Mouse (Mus musculus) neural tube, embryonic 14.5 days (tissue): ENCODE data around the gene Zfp637. TPM values are rescaled to one million over a fixed set of nuclear protein-coding genes. Genes with fewer than 3 reads are reported as not detected.
"Not testable (repeated sequence)": the region's sequence is repeated elsewhere in the genome, so short reads cannot be mapped to it uniquely, and the experiment has no call there.

Experiments used
- ATAC-seq: fragments of 200-750 bp; cut with Nextera tagmentation; 2 replicates; pipeline ENCODE4 v1.8.0; 2017; ENCODE audit warnings: low read depth, mild to moderate bottlenecking, moderate TSS enrichment, moderate library complexity
- H3K27ac ChIP-seq: fragments of 300-500 bp; sonication (generic); 2 replicates; pipeline ENCODE4 v1.5.1; 2014; ENCODE audit warnings: low read depth, mild to moderate bottlenecking, control low read depth, low read length, moderate library complexity, mixed read lengths
- H3K27me3 ChIP-seq: fragments of 300-500 bp; sonication (generic); 2 replicates; pipeline ENCODE4 v1.6.1; 2014; ENCODE audit warnings: low read length; ENCODE audit not compliant: control insufficient read depth, insufficient read depth
- H3K36me3 ChIP-seq: fragments of 300-500 bp; sonication (generic); 2 replicates; pipeline ENCODE4 v1.6.1; 2014; ENCODE audit warnings: low read length, mixed read lengths; ENCODE audit not compliant: control insufficient read depth, insufficient read depth
- H3K4me1 ChIP-seq: fragments of 300-500 bp; sonication (generic); 2 replicates; pipeline ENCODE4 v1.6.1; 2014; ENCODE audit warnings: low read length; ENCODE audit not compliant: control insufficient read depth, insufficient read depth
- H3K4me2 ChIP-seq: fragments of 300-500 bp; sonication (generic); 2 replicates; pipeline ENCODE4 v1.6.1; 2014; ENCODE audit warnings: mild to moderate bottlenecking, low read depth, low read length, control low read depth
- H3K4me3 ChIP-seq: fragments of 300-500 bp; sonication (generic); 2 replicates; pipeline ENCODE4 v1.5.1; 2014; ENCODE audit warnings: low read depth, low read length, control low read depth, mixed read lengths
- H3K9ac ChIP-seq: fragments of 300-500 bp; sonication (generic); replicated peaks from 2 replicates; pipeline ENCODE4 v1.6.1; 2014; ENCODE audit warnings: low read depth, mild to moderate bottlenecking, control low read depth, low read length, mixed read lengths
- H3K9me3 ChIP-seq: fragments of 300-500 bp; sonication (generic); 2 replicates; pipeline ENCODE4 v1.6.1; 2016; ENCODE audit warnings: low read length; ENCODE audit not compliant: control insufficient read depth
- WGBS: fragments of 180-500 bp; shearing (Covaris S2); extraction: QIAGEN DNeasy Blood & Tissue Kit; methylation state at CpG from one replicate; pipeline ENCODE4 v1.1.7; 2014; 5-methylcytosine and 5-hydroxymethylcytosine counted together
- polyA plus RNA-seq: library from polyadenylated mRNA; unstranded; fragments of >200 nt; fragmentation: Nextera tagmentation; extraction: Ambion mirVana; gene quantifications from 2 replicates; pipeline ENCODE4 v1.2.1, GENCODE M21; 2014

Gene Zfp637
- polyA plus RNA-seq, 1 experiment from 2014 or later = 150 TPM

DNA sequence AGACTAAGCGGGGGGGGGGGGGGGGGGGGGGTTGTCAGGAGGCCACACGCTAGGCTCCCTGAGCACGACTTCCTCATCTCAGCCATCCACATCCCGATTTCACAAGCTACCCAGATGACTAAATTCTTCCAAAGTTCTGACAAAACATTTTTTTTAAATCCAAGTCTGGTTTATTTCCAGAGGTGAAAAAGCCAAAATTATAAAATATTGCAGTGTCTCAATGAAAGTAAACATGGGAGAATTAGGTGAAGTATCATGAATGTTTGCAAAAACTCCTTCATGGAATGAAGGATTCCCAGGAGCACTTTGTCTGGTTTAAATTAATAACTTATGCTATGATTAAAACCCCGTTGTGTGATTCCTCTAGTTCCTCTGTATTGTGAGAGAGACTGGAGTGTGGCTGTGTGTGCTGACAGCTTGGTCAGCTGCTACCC, 23.9 kb upstream of the Zfp637 start:
- no peak for ATAC-seq
- Histone ChIP-seq H3K4me2 (no peak overlapping the region), H3K27ac (no peak overlapping the region), H3K27me3 (no peaks in the 10 kb centered on the region), H3K9me3 (no peaks in the 10 kb centered on the region), H3K4me3 (no peak overlapping the region), H3K4me1 (no peaks in the 10 kb centered on the region), H3K36me3 (no peaks in the 10 kb centered on the region), H3K9ac (no peak overlapping the region)
- WGBS = 86% methylated on average over 4 of the region's 5 CpGs

DNA sequence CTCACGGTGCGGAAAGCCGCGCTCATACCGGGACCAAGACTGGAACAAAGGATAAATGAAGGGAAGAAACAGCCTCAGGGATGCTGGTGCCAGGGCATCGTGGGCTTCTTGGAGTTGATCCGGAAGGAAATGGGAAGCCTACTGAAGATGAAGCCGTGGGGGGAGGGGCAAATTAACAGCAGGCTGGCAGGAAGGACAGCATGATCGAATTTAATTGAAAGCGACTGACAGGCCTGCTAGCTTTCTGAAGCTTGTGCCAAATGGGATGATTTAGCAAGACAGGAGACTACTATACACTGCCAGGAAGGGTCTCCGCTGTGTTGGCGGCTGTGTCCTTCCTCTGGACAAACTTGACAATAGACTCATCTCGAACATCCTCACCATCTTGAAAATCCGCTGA, 20.7 kb upstream of the Zfp637 start:
- H3K9ac ChIP-seq = no peak overlapping the region
- ATAC-seq = no peak
- H3K27ac ChIP-seq = no peak overlapping the region
- no peak overlapping the region for H3K4me3 ChIP-seq
- no peaks in the 10 kb centered on the region for H3K4me1 ChIP-seq
- H3K27me3 ChIP-seq = no peaks in the 10 kb centered on the region
- no peaks in the 10 kb centered on the region for H3K36me3 ChIP-seq
- no peak overlapping the region for H3K4me2 ChIP-seq
- H3K9me3 ChIP-seq = no peaks in the 10 kb centered on the region
- 93% methylated on average over 14 of the region's 14 CpGs for WGBS

DNA sequence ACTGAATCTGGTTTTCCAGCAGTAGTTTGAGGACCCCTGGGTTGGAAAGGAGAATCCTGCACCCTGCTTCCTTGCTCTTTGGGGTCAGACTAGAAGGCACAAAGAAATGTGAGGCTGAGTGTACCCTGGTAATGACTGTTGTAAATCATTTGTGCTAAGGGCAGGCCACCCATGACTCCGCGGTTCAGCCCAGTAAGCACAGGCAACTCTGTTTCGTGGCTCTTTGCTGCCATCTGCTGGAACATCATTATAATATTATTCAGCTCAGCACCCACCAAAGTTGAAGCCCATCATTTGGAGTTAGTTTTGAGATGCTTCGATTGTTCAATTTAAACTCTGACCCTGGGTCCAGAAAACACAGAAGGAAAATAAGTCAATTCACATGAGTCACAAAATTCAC, 15.6 kb upstream of the Zfp637 start:
- peak; percentile 75 for ATAC-seq
- no peaks in the 10 kb centered on the region for H3K9me3 ChIP-seq
- WGBS = 20% methylated on average over 4 of the region's 4 CpGs
- 0 out of 2 replicates have a peak, but pooled peaks cover 2% of the 10 kb centered on the region for H3K27me3 ChIP-seq
- H3K4me1 ChIP-seq = no peaks in the 10 kb centered on the region
- H3K9ac ChIP-seq = no peak overlapping the region
- H3K4me2 ChIP-seq = no peak overlapping the region
- no peak overlapping the region for H3K4me3 ChIP-seq
- H3K36me3 ChIP-seq = no peaks in the 10 kb centered on the region
- no peak overlapping the region for H3K27ac ChIP-seq

DNA sequence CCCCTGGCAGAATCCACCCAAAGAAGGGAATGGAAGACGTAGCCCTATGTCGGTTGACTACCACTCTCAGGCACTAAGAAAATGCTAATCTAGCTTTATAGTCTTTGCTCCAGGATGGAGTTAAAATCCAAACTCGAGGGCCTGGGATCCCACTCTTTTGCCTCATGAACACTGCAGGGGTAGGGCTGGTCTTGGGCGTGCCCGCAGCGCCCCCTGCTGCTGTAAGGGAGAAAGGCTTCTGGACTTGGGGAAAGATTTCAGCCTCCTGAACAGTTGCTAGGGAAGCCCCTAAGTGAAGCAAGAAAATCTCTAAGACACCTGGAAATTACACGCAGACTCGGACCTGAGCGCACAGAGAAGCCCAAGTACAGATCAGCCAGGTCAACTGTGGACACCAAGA, 12.7 kb upstream of the Zfp637 start:
- ATAC-seq = peak; percentile 48; the same call in 1 of the 2 replicates
- 20% methylated on average over 9 of the region's 9 CpGs for WGBS
- H3K27ac ChIP-seq = no peak overlapping the region

DNA sequence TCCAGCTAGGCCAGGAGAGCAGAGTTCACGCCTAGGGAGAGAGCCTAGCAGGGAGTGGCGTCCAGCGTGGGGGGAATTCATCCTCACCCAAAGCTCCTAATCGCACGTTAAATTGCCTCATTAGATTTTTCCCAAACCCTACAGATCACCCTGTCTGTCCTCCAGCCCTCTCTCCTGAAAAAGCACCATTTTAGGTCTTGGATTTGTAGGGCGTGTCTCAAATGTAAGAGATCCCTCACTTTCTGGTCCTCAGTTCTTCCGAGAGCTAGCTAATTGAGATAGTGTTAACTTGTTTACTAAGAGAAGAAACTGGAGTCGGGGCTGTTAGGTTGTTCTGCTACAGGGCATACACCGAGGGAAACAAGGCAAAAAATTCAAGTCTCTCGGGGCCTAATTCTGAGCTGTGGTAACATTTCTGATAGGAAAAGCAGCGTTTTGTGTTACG, 553 bp downstream of the Zfp637 start:
- H3K9ac ChIP-seq = peak overlapping the region; percentile 99
- H3K36me3 ChIP-seq = peaks cover 30% of the 10 kb centered on the region
- peak overlapping the region; percentile 97 for H3K27ac ChIP-seq
- H3K9me3 ChIP-seq = no peaks in the 10 kb centered on the region
- H3K4me2 ChIP-seq = peak overlapping the region; percentile 73
- no peaks in the 10 kb centered on the region for H3K27me3 ChIP-seq
- H3K4me3 ChIP-seq = peak overlapping the region; percentile 92
- 18% methylated on average over 12 of the region's 12 CpGs for WGBS
- H3K4me1 ChIP-seq = peaks cover 7% of the 10 kb centered on the region
- no peak; the same call in 1 of the 2 replicates for ATAC-seq

More for the DNA sequence above, 12.7 kb upstream of the Zfp637 start:
- Histone ChIP-seq H3K4me3 (no peak overlapping the region), H3K4me2 (no peak overlapping the region), H3K4me1 (no peaks in the 10 kb centered on the region), H3K9ac (no peak overlapping the region), H3K9me3 (no peaks in the 10 kb centered on the region), H3K27me3 (0 out of 2 replicates have a peak, but pooled peaks cover 2% of the 10 kb centered on the region), H3K36me3 (no peaks in the 10 kb centered on the region)

DNA sequence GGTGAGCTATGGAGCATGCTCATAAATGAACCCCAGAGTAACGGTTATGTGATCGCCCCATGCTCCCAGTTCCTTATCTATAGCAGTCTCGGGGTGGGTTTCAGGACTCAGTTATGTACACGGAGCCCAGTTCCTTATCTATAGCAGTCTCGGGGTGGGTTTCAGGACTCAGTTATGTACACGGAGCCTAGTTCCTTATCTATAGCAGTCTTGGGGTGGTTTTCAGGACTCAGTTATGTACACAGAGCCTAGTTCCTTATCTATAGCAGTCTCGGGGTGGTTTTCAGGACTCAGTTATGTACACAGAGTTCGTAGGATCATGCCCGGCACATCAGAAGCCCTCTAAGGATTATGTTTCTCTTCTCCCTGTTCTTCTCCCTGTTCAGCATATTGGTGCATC, 3.6 kb downstream of the Zfp637 start:
- 96% methylated on average over 9 of the region's 9 CpGs for WGBS

DNA sequence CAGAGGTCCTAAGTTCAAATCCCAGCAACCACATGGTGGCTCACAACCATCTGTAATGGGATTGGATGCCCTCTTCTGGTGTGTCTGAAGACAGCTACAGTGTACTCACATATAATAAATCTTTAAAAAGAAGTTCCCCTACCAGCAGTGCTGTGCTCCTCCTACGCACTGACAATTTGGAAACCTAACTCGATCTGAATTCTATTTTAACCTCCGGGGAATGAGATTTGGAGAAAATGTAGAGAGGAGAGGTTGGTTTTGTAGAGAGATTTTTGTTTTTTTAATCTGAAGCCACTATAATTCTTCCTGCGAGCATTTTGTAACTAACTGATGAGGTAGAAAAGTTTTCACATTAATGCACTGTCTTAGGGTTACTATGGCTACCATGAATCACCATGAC, 5.7 kb downstream of the Zfp637 start:
- H3K4me3 ChIP-seq, H3K9me3 ChIP-seq, ATAC-seq, H3K9ac ChIP-seq, H3K4me2 ChIP-seq, H3K27me3 ChIP-seq, H3K4me1 ChIP-seq, H3K27ac ChIP-seq: not testable (repeated sequence)
- 90% methylated on average over 4 of the region's 4 CpGs for WGBS
- H3K36me3 ChIP-seq = peaks cover 49% of the 10 kb centered on the region

More for the DNA sequence above, 3.6 kb downstream of the Zfp637 start:
- Histone ChIP-seq H3K4me2 (no peak overlapping the region), H3K27ac (no peak overlapping the region), H3K36me3 (peaks cover 49% of the 10 kb centered on the region), H3K27me3 (no peaks in the 10 kb centered on the region), H3K4me1 (peaks cover 7% of the 10 kb centered on the region), H3K4me3 (no peak overlapping the region), H3K9me3 (no peaks in the 10 kb centered on the region), H3K9ac (no peak overlapping the region)
- ATAC-seq = no peak

DNA sequence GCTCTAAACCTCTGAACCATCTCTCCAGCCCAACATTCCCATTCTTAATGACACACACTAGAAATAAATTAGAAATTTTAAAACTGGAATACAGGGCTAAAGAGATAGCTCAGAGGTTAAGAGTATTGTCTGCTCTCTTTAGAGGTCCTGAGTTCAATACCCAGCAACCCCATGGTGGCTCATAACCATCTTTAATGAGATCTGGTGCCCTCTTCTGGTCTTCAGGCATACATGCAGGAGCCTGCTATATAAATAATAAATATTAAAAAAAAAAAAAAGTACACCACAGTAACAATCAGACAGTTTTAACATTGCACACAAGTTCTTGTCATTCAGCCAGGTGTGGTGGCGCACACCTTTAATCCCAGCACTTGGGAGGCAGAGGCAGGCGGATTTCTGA, 6.8 kb downstream of the Zfp637 start:
- Histone ChIP-seq H3K36me3 (peaks cover 49% of the 10 kb centered on the region), H3K4me3 (no peak overlapping the region), H3K27ac (no peak overlapping the region), H3K4me1 (no peaks in the 10 kb centered on the region), H3K9me3 (no peaks in the 10 kb centered on the region), H3K9ac (no peak overlapping the region), H3K4me2 (no peak overlapping the region), H3K27me3 (no peaks in the 10 kb centered on the region)
- WGBS = 100% methylated on average over 2 of the region's 2 CpGs
- ATAC-seq = no peak

DNA sequence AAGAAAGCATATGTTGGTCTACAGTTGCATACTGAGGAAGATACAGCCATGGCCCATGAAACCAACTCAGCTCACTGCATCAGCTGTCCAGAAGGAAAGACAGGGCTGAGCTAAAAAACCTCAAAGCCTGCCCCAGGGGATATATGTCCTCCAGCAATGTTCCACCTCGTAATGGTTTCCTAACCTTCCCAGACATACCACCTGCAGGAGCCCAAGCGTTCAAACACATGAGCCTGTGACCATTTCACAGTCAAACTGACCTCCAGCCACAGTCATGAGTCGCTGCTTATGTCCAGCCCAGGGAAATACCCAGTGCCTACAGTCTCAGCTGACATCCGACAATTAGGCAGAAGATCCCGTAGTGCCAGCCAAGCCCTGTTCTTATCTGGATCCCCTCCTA, 7.6 kb downstream of the Zfp637 start:
- no peak overlapping the region for H3K9ac ChIP-seq
- no peak overlapping the region for H3K4me3 ChIP-seq
- no peak overlapping the region for H3K4me2 ChIP-seq
- H3K27ac ChIP-seq = no peak overlapping the region
- WGBS = 90% methylated on average over 5 of the region's 5 CpGs
- H3K4me1 ChIP-seq = no peaks in the 10 kb centered on the region
- no peaks in the 10 kb centered on the region for H3K9me3 ChIP-seq
- H3K27me3 ChIP-seq = no peaks in the 10 kb centered on the region
- ATAC-seq = no peak
- peaks cover 45% of the 10 kb centered on the region for H3K36me3 ChIP-seq
